Mouse (Mus musculus): ENCODE measurements at regions not wholly inside any gene's neighbourhood (a gene's known extent, or its start where the extent isn't known, plus 50 kb on each side); places are given as distances from the start of the nearest gene placed in this dataset.

GRCm38 (mm10) chr6:12215178-12215553, 307.6 kb downstream of the Phf14 start:
- Histone ChIP-seq H3K27ac (replicated peaks) (no peak overlapping the region), H3K27me3 (no peaks in the 10 kb centered on the region), H3K9me3 (peaks cover 6% of the 10 kb centered on the region; the same call in 1 of the 2 replicates), H3K4me1 (no peaks in the 10 kb centered on the region), H3K9ac (replicated peaks) (no peak overlapping the region), H3K36me3 (no peaks in the 10 kb centered on the region), H3K4me2 (replicated peaks) (no peak overlapping the region), H3K4me3 (no peak overlapping the region)
- ATAC-seq (replicated peaks), result no peak
- 67% methylated on average over 1 of the region's 1 CpGs for WGBS

GRCm38 (mm10) chr6:12244151-12244550, 336.5 kb downstream of the Phf14 start:
- ATAC-seq (replicated peaks), result no peak
- Histone ChIP-seq H3K4me1 (peaks cover 8% of the 10 kb centered on the region; the same call in 1 of the 2 replicates), H3K9me3 (no peaks in the 10 kb centered on the region), H3K4me2 (replicated peaks) (no peak overlapping the region), H3K27ac (replicated peaks) (no peak overlapping the region), H3K4me3 (no peak overlapping the region), H3K9ac (replicated peaks) (no peak overlapping the region), H3K36me3 (no peaks in the 10 kb centered on the region), H3K27me3 (no peaks in the 10 kb centered on the region)
- 29% methylated on average over 1 of the region's 1 CpGs for WGBS

- Histone ChIP-seq H3K4me1 (peaks cover 8% of the 10 kb centered on the region; the same call in 1 of the 2 replicates), H3K27ac (replicated peaks) (no peak overlapping the region), H3K27me3 (no peaks in the 10 kb centered on the region), H3K9me3 (no peaks in the 10 kb centered on the region), H3K9ac (replicated peaks) (no peak overlapping the region), H3K4me2 (replicated peaks) (no peak overlapping the region), H3K36me3 (no peaks in the 10 kb centered on the region), H3K4me3 (no peak overlapping the region)
- ATAC-seq (replicated peaks), result peak; percentile 64
Observed at GRCm38 (mm10) chr6:12247975-12248374, 340.4 kb downstream of the Phf14 start.

- Histone ChIP-seq H3K9me3 (no peaks in the 10 kb centered on the region), H3K27me3 (no peaks in the 10 kb centered on the region), H3K36me3 (no peaks in the 10 kb centered on the region), H3K27ac (replicated peaks) (no peak overlapping the region), H3K4me2 (replicated peaks) (no peak overlapping the region), H3K9ac (replicated peaks) (no peak overlapping the region), H3K4me1 (peaks cover 8% of the 10 kb centered on the region; the same call in 1 of the 2 replicates), H3K4me3 (no peak overlapping the region)
- peak; percentile 81 for ATAC-seq (replicated peaks)
- 62% methylated on average over 4 of the region's 4 CpGs for WGBS
Observed at GRCm38 (mm10) chr6:12248599-12248998, 341.0 kb downstream of the Phf14 start.

GRCm38 (mm10) chr6:12254507-12254906, 346.9 kb downstream of the Phf14 start:
- ATAC-seq (replicated peaks), result no peak
- Histone ChIP-seq H3K4me1 (peaks cover 10% of the 10 kb centered on the region), H3K27me3 (no peaks in the 10 kb centered on the region), H3K9me3 (no peaks in the 10 kb centered on the region), H3K4me2 (replicated peaks) (no peak overlapping the region), H3K9ac (replicated peaks) (no peak overlapping the region), H3K36me3 (no peaks in the 10 kb centered on the region), H3K27ac (replicated peaks) (no peak overlapping the region), H3K4me3 (no peak overlapping the region)
- WGBS, result 99% methylated on average over 3 of the region's 3 CpGs

- Histone ChIP-seq H3K36me3 (no peaks in the 10 kb centered on the region), H3K27ac (replicated peaks) (no peak overlapping the region), H3K4me2 (replicated peaks) (no peak overlapping the region), H3K4me3 (no peak overlapping the region), H3K9ac (replicated peaks) (no peak overlapping the region), H3K9me3 (no peaks in the 10 kb centered on the region), H3K4me1 (peaks cover 19% of the 10 kb centered on the region), H3K27me3 (no peaks in the 10 kb centered on the region)
- ATAC-seq (replicated peaks), result no peak
- 60% methylated on average over 1 of the region's 1 CpGs for WGBS
Observed at GRCm38 (mm10) chr6:12255434-12255833, 347.8 kb downstream of the Phf14 start.

- ATAC-seq (replicated peaks), result no peak
- H3K27ac ChIP-seq (replicated peaks), result no peak overlapping the region
- H3K9ac ChIP-seq (replicated peaks), result no peak overlapping the region
- no peaks in the 10 kb centered on the region for H3K36me3 ChIP-seq
- no peaks in the 10 kb centered on the region for H3K27me3 ChIP-seq
- no peak overlapping the region for H3K4me2 ChIP-seq (replicated peaks)
- H3K9me3 ChIP-seq, result no peaks in the 10 kb centered on the region
- no peak overlapping the region for H3K4me3 ChIP-seq
- 44% methylated on average over 3 of the region's 3 CpGs for WGBS
- H3K4me1 ChIP-seq, result peaks cover 19% of the 10 kb centered on the region
Observed at GRCm38 (mm10) chr6:12258273-12258672, 350.7 kb downstream of the Phf14 start.

GRCm38 (mm10) chr6:12258940-12259481, 351.4 kb downstream of the Phf14 start:
- peak overlapping the region; percentile 46 for H3K4me2 ChIP-seq (replicated peaks)
- no peaks in the 10 kb centered on the region for H3K36me3 ChIP-seq
- peak; percentile 49 for ATAC-seq (replicated peaks)
- peak overlapping the region; percentile 13; the same call in 1 of the 2 replicates for H3K4me3 ChIP-seq
- H3K27me3 ChIP-seq, result no peaks in the 10 kb centered on the region
- WGBS, result 15% methylated on average over 7 of the region's 7 CpGs
- H3K27ac ChIP-seq (replicated peaks), result peak overlapping the region; percentile 29; the same call in 1 of the 2 replicates
- H3K4me1 ChIP-seq, result peaks cover 19% of the 10 kb centered on the region
- H3K9me3 ChIP-seq, result no peaks in the 10 kb centered on the region
- peak overlapping the region; percentile 33 for H3K9ac ChIP-seq (replicated peaks)

- Histone ChIP-seq H3K4me1 (peaks cover 19% of the 10 kb centered on the region), H3K27me3 (no peaks in the 10 kb centered on the region), H3K9ac (replicated peaks) (peak overlapping the region; percentile 33), H3K9me3 (no peaks in the 10 kb centered on the region), H3K36me3 (no peaks in the 10 kb centered on the region), H3K4me2 (replicated peaks) (peak overlapping the region; percentile 46), H3K27ac (replicated peaks) (peak overlapping the region; percentile 29; the same call in 1 of the 2 replicates), H3K4me3 (peak overlapping the region; percentile 13; the same call in 1 of the 2 replicates)
- 0 out of 2 replicates have a peak, but pooled peaks have one; percentile 7 for ATAC-seq (replicated peaks)
- 16% methylated on average over 8 of the region's 8 CpGs for WGBS
Observed at GRCm38 (mm10) chr6:12259629-12260028, 352.0 kb downstream of the Phf14 start.

- 23% methylated on average over 9 of the region's 9 CpGs for WGBS
- H3K27ac ChIP-seq (replicated peaks), result 0 out of 2 replicates have a peak overlapping the region, but pooled peaks have one; percentile 23
- peak overlapping the region; percentile 17 for H3K4me3 ChIP-seq
- no peaks in the 10 kb centered on the region for H3K36me3 ChIP-seq
- H3K4me1 ChIP-seq, result peaks cover 19% of the 10 kb centered on the region
- no peaks in the 10 kb centered on the region for H3K27me3 ChIP-seq
- 0 out of 2 replicates have a peak overlapping the region, but pooled peaks have one; percentile 13 for H3K9ac ChIP-seq (replicated peaks)
- H3K9me3 ChIP-seq, result no peaks in the 10 kb centered on the region
- ATAC-seq (replicated peaks), result peak; percentile 94
- peak overlapping the region; percentile 46 for H3K4me2 ChIP-seq (replicated peaks)
Observed at GRCm38 (mm10) chr6:12260325-12261076, 352.9 kb downstream of the Phf14 start.
